Mouse (Mus musculus) limb, embryonic 11.5 days (tissue): ENCODE data around the gene Slc6a8. TPM values are rescaled to one million over a fixed set of nuclear protein-coding genes. Genes with fewer than 3 reads are reported as not detected.

ENCODE experiments used
- ATAC-seq: fragments of 200-750 bp; cut with Nextera tagmentation; 2 replicates; pipeline ENCODE4 v1.8.0; 2017; ENCODE audit warnings: low read depth; ENCODE audit not compliant: insufficient number of reproducible peaks, low FRiP score, low TSS enrichment
- DNase-seq: peaks from one replicate; pipeline ENCODE4 v3.0.0-alpha.2; 2015; ENCODE audit warnings: low spot score
- H3K27ac ChIP-seq: fragments of 300-500 bp; sonication (generic); replicated peaks from 2 replicates; pipeline ENCODE4 v1.5.1; 2014; ENCODE audit warnings: low read depth, mild to moderate bottlenecking, low read length
- H3K27me3 ChIP-seq: fragments of 300-500 bp; sonication (generic); 2 replicates; pipeline ENCODE4 v1.6.1; 2014; ENCODE audit warnings: mild to moderate bottlenecking, low read length, mixed read lengths; ENCODE audit not compliant: control insufficient read depth, insufficient read depth
- H3K36me3 ChIP-seq: fragments of 300-500 bp; sonication (generic); 2 replicates; pipeline ENCODE4 v1.6.1; 2014; ENCODE audit warnings: mild to moderate bottlenecking, low read length, moderate library complexity, mixed read lengths; ENCODE audit not compliant: control insufficient read depth, insufficient read depth
- H3K4me1 ChIP-seq: fragments of 300-500 bp; sonication (generic); 2 replicates; pipeline ENCODE4 v1.6.1; 2014; ENCODE audit warnings: low read length, mixed read lengths; ENCODE audit not compliant: control insufficient read depth, insufficient read depth
- H3K4me2 ChIP-seq: fragments of 300-500 bp; sonication (generic); 2 replicates; pipeline ENCODE4 v1.6.1; 2014; ENCODE audit warnings: low read depth, mild to moderate bottlenecking, moderate library complexity; ENCODE audit not compliant: severe bottlenecking
- H3K4me3 ChIP-seq: fragments of 300-500 bp; sonication (generic); 2 replicates; pipeline ENCODE4 v1.5.1; 2014; ENCODE audit warnings: low read depth, low read length
- H3K9ac ChIP-seq: fragments of 300-500 bp; sonication (generic); 2 replicates; pipeline ENCODE4 v1.6.1; 2014; ENCODE audit warnings: mild to moderate bottlenecking, low read length
- H3K9me3 ChIP-seq: fragments of 300-500 bp; sonication (generic); 2 replicates; pipeline ENCODE4 v1.6.1; 2016; ENCODE audit warnings: low read length; ENCODE audit not compliant: control insufficient read depth
- WGBS: fragments of 180-500 bp; shearing (Covaris S2); extraction: QIAGEN DNeasy Blood & Tissue Kit; methylation state at CpG from one replicate; pipeline ENCODE4 v1.1.7; 2014; 5-methylcytosine and 5-hydroxymethylcytosine counted together
- polyA plus RNA-seq: library from polyadenylated mRNA; unstranded; fragments of >200 nt; fragmentation: Nextera tagmentation; extraction: Ambion mirVana; gene quantifications from 2 replicates; pipeline ENCODE4 v1.2.1, GENCODE M21; 2014

The Slc6a8 gene
- polyA plus RNA-seq, 1 experiment from 2014 or later = 7.7 TPM

DNA sequence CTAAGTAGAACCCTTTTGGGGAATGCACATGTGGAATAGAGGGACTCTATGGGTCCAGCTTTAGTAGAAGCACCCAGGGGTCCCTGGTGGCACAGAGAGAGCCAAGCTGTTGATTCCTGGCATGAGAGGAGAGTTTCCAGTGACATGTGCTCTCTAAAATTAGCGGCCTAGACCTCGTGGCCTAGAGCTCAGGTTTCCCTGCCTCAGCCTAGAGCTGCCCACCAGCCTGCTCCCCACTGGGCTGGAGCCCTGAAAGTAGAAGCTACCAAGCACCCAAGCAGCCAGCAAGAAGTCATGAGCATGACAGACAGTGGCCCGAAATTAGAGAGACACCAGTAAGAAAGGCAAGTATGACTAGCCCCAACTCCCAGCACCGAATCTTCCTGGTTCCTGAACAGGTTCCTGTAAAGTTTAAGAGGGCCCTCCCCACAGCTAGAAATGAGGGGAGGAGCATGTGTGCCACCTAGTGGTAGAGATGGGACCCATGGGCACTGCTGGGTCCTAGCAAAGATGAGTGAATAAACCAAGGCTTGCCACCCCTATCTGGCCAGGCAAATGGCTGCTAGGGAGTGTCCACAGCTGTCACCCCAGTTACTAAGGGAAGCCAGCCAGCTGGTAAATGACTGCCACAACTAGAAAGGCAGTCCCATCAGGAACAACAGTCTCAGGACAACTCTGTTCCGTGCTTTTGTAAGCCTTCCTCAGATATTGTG, 18.1 kb downstream of the Slc6a8 start:
- Histone ChIP-seq H3K36me3 (no peaks in the 10 kb centered on the region; the same call in 1 of the 2 replicates), H3K4me3 (no peak overlapping the region), H3K4me2 (no peak overlapping the region), H3K27ac (no peak overlapping the region), H3K4me1 (no peaks in the 10 kb centered on the region), H3K27me3 (no peaks in the 10 kb centered on the region), H3K9me3 (no peaks in the 10 kb centered on the region), H3K9ac (no peak overlapping the region)
- ATAC-seq (no peak), DNase-seq (peak; percentile 29)
- 76% methylated on average over 5 of the region's 5 CpGs for WGBS

DNA sequence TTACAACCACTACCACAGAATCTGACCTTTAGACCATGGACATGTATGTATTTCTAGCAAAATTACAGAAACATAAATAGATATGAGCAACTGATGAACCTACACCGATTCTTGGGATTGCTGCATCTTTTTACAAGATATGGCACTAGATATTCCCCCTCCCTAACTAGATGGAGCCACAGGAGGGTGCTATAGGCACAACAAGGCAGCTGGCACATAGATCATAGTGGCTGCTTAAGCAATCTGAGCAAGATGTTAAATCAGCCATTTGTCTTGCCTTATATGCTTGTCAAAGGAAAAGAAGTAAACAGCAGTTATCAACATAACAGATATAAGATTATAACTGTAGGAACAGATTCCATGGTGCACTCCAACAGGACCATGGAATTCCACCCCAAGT, 27.5 kb downstream of the Slc6a8 start:
- ATAC-seq = no peak
- Histone ChIP-seq H3K27me3 (no peaks in the 10 kb centered on the region), H3K9me3 (no peaks in the 10 kb centered on the region), H3K27ac (no peak overlapping the region), H3K4me2 (no peak overlapping the region), H3K9ac (no peak overlapping the region), H3K36me3 (no peaks in the 10 kb centered on the region), H3K4me1 (no peaks in the 10 kb centered on the region), H3K4me3 (no peak overlapping the region)
- no peak for DNase-seq
- WGBS = 79% methylated on average over 1 of the region's 1 CpGs

DNA sequence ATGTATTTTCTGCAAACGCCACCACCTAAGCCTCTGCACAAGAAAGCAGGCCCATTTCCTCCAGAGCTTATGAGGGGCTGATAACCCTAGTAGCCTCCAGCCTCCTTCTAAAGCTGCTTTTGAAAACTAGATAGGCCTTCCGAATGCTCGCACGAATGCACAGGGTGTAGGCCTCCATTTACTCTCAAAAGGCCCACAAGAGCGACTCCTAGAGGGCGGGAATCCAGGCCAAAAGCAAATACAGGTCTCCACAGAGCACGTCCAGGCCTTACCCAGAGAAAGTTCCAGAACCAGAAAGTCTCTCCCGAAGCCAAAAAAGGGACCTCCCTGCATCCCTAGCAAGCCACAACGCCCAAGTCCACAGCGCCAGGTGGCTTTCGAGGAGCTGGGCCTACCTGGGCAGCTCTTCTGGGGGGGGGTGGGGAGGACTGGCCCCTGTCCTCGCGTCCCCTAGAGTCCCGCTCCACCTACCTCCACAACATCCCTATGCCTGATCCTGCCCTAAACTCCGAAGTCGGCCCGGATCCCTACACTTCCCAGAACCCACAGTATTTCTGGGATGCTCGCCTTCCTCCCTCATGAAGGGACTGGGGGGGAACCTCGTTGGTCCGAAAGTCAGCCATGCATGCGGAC, 42.6 kb downstream of the Slc6a8 start:
- Histone ChIP-seq H3K4me3 (peak overlapping the region; percentile 46), H3K9me3 (no peaks in the 10 kb centered on the region), H3K27me3 (no peaks in the 10 kb centered on the region), H3K27ac (0 out of 2 replicates have a peak overlapping the region, but pooled peaks have one; percentile 14), H3K36me3 (no peaks in the 10 kb centered on the region), H3K9ac (peak overlapping the region; percentile 67), H3K4me1 (peaks cover 6% of the 10 kb centered on the region; the same call in 1 of the 2 replicates), H3K4me2 (peak overlapping the region; percentile 54)
- peak; percentile 35 for DNase-seq
- peak; percentile 11; the same call in 1 of the 2 replicates for ATAC-seq
- WGBS = 30% methylated on average over 21 of the region's 21 CpGs

DNA sequence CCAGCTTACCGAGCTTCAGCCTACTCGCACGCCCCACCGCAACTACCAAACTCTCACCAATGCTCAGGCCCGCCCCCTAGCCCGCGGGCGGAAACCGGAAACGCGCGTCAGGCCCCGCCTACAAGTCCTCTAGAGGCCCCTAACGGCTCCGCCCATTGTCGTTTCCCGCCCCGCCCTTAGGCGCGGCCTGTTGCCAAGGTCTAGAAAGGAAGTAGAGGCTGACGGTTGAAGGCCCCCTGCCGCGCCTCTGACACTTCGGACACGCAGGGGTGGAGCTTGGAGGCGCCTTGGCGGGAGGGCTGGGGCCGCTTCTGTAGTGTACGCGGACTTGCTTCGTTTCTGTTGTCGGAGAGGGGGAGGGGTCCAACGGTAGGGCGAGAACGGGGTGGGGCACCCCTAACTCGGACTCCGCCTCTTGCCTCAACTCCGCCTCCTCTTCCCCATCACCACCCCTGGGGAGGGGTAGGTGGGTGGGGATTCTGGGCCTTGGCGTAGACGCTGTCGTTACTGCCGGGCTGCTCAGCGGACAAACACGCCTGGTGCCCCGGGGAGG, 43.2 kb downstream of the Slc6a8 start, which contains the start of the genes Bcap31 and Abcd1:
Bcap31 (minus strand) TSS at position 67 of the 553 bp plus-strand sequence.
Abcd1 (plus strand) TSS at position 489 of the 553 bp plus-strand sequence.
- Histone ChIP-seq H3K9ac (peak within 1 kb of the TSS; percentile 67), H3K27me3 (no peaks in the 10 kb centered on the region), H3K36me3 (no peaks in the 10 kb centered on the region), H3K4me1 (peaks cover 6% of the 10 kb centered on the region; the same call in 1 of the 2 replicates), H3K4me2 (peak within 1 kb of the TSS; percentile 56), H3K9me3 (no peaks in the 10 kb centered on the region), H3K4me3 (peak within 1 kb of the TSS; percentile 46), H3K27ac (peak within 1 kb of the TSS; percentile 62; the same call in 1 of the 2 replicates)
- peak; percentile 93 for DNase-seq
- WGBS = 20% methylated on average over 45 of the region's 45 CpGs
- ATAC-seq = peak; percentile 95

DNA sequence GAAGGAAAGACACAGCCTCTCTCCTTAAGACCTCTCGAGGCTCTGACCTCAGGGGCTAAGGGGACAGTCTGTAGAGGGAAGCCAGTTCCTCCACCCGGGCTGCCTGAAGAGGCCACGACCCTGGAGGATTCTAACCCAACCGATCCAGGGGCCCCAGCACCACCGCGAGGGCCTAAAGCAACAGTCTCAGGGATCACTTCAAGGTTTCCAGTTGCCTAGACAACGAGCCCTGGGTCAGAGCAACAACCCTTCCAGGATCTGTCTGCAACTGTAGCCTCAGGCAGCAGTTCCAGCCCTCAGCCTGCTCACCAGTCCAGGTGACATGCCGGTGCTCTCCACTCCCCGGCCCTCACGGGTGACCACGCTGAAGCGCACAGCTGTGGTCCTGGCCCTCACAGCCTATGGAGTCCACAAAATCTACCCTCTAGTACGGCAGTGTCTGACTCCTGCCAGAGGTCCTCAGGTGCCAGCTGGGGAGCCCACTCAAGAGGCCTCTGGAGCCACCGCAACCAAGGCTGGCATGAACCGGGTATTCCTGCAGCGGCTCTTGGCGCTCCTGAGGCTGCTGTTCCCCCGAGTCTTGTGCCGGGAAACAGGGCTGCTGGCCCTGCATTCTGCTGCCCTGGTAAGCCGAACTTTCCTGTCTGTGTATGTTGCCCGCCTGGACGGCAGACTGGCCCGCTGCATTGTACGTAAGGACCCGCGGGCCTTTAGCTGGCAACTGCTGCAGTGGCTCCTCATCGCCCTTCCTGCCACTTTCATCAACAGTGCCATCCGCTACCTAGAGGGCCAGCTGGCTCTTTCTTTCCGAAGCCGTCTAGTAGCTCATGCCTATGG, 44.0 kb downstream of the Slc6a8 start:
- ATAC-seq (peak; percentile 41), DNase-seq (no peak)
- H3K4me3 ChIP-seq = peak overlapping the region; percentile 46
- peak overlapping the region; percentile 62; the same call in 1 of the 2 replicates for H3K27ac ChIP-seq
- H3K4me1 ChIP-seq = peaks cover 6% of the 10 kb centered on the region; the same call in 1 of the 2 replicates
- peak overlapping the region; percentile 7; the same call in 1 of the 2 replicates for H3K9ac ChIP-seq
- H3K9me3 ChIP-seq = no peaks in the 10 kb centered on the region
- no peaks in the 10 kb centered on the region for H3K27me3 ChIP-seq
- 38% methylated on average over 29 of the region's 30 CpGs for WGBS
- H3K36me3 ChIP-seq = no peaks in the 10 kb centered on the region
- H3K4me2 ChIP-seq = peak overlapping the region; percentile 56

DNA sequence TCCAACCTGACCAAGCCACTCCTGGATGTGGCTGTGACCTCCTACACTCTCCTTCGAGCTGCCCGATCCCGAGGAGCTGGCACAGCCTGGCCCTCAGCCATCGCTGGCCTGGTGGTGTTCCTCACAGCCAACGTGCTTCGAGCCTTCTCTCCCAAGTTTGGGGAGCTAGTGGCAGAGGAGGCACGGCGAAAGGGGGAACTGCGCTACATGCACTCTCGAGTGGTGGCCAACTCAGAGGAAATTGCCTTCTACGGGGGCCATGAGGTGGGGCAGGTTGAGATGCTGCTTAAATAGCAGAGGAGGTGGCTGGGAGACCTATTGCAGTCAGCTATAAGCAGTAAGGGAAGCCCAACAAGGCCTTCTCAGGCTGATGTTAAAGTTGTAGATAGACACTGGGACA, 44.7 kb downstream of the Slc6a8 start:
- 65% methylated on average over 11 of the region's 11 CpGs for WGBS
- ATAC-seq = no peak
- no peak overlapping the region for H3K4me2 ChIP-seq
- H3K27ac ChIP-seq = no peak overlapping the region
- DNase-seq = no peak
- no peaks in the 10 kb centered on the region for H3K36me3 ChIP-seq
- no peak overlapping the region for H3K4me3 ChIP-seq
- no peaks in the 10 kb centered on the region for H3K9me3 ChIP-seq
- H3K27me3 ChIP-seq = no peaks in the 10 kb centered on the region
- no peak overlapping the region for H3K9ac ChIP-seq
- H3K4me1 ChIP-seq = peaks cover 6% of the 10 kb centered on the region; the same call in 1 of the 2 replicates

DNA sequence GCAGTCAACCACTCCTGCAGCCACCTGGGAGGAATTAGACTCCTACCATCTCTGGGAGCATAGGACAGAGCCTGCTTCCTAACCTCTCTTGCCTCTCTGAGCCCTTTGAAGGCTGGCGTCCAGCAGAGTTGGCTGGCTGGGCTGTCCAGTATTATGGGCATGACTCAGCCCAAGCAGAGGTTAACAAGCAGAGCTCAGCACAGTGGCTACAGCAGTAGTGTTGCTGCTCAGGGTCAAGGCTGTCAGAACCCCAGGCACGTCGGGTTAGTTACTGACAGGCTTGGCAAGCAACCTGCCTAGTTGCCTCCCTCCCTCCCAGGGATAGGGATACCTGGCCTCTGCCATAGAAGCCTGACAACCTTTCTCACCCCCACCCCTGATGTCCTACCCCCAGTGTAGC, 45.3 kb downstream of the Slc6a8 start:
- H3K27me3 ChIP-seq = no peaks in the 10 kb centered on the region

More for the DNA sequence above, 45.3 kb downstream of the Slc6a8 start:
- DNase-seq (no peak), ATAC-seq (no peak)
- Histone ChIP-seq H3K9ac (no peak overlapping the region), H3K27ac (no peak overlapping the region), H3K4me1 (peaks cover 6% of the 10 kb centered on the region; the same call in 1 of the 2 replicates), H3K4me3 (no peak overlapping the region), H3K36me3 (no peaks in the 10 kb centered on the region), H3K4me2 (no peak overlapping the region), H3K9me3 (no peaks in the 10 kb centered on the region)
- 46% methylated on average over 3 of the region's 3 CpGs for WGBS
